Mouse (Mus musculus) megakaryocyte, embryonic 14.5 days (primary cell): ENCODE data around the gene Dapp1. TPM values are rescaled to one million over a fixed set of nuclear protein-coding genes. Genes with fewer than 3 reads are reported as not detected.
"Not testable (repeated sequence)": the region's sequence is repeated elsewhere in the genome, so short reads cannot be mapped to it uniquely, and the experiment has no call there.

Experiments
- H3K27me3 ChIP-seq: replicated peaks from 2 replicates; pipeline ENCODE3; 2012; ENCODE audit warnings: inconsistent platforms
- H3K36me3 ChIP-seq: replicated peaks from 2 replicates; pipeline ENCODE3; 2012; ENCODE audit warnings: low read length, inconsistent platforms, mixed read lengths
- H3K4me1 ChIP-seq: 2 replicates; pipeline ENCODE4 v1.6.1; 2012; ENCODE audit warnings: inconsistent platforms
- H3K4me3 ChIP-seq: replicated peaks from 2 replicates; pipeline ENCODE3; 2012; ENCODE audit warnings: moderate library complexity, mild to moderate bottlenecking, inconsistent platforms
- H3K9me3 ChIP-seq: 2 replicates; pipeline ENCODE4 v1.6.1; 2012; ENCODE audit warnings: inconsistent platforms
- FLI1 ChIP-seq: IDR thresholded peaks from 2 replicates; pipeline ENCODE4 v1.6.1; 2012; ENCODE audit warnings: low read length, inconsistent platforms, mixed read lengths
- GATA1 ChIP-seq: IDR thresholded peaks from 3 replicates; pipeline ENCODE4 v1.6.1; 2012; ENCODE audit warnings: mixed read lengths, low read length, inconsistent platforms, borderline replicate concordance
- polyA plus RNA-seq: library from polyadenylated mRNA; stranded (reverse); fragments of >175 nt; gene quantifications from 2 replicates; pipeline ENCODE4 v1.2.3, GENCODE M21; 2012; ENCODE audit warnings: low replicate concordance; ENCODE audit not compliant: insufficient read depth

Gene Dapp1
- polyA plus RNA-seq, 1 experiment, result 32.0 TPM

DNA sequence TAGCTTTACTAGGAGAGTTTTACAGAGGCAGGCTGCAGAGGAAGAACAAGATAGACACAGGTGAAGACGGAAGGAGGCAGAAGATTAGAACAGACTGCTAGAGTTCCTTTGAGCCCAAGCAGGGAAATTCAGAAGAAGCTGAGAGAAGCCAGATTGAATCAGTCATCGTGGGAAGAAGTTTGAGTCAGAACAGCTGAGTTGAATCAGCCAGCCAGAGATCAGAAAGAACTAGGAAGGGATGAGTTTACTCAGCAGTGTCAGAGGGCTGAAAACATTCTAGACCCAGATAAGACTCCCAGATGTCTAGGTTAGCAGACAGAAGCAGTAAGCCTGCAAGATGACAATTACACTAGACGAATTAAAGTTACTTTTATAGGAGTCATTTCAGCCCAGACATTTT is 47.4 kb downstream of the Dapp1 start:
- TF ChIP-seq FLI1 (no peak), GATA1 (no peak)
- Histone ChIP-seq H3K4me1 (peaks cover 92% of the 10 kb centered on the region), H3K27me3 (no peaks in the 10 kb centered on the region), H3K4me3 (no peak overlapping the region), H3K9me3 (no peaks in the 10 kb centered on the region), H3K36me3 (peaks cover 96% of the 10 kb centered on the region)

DNA sequence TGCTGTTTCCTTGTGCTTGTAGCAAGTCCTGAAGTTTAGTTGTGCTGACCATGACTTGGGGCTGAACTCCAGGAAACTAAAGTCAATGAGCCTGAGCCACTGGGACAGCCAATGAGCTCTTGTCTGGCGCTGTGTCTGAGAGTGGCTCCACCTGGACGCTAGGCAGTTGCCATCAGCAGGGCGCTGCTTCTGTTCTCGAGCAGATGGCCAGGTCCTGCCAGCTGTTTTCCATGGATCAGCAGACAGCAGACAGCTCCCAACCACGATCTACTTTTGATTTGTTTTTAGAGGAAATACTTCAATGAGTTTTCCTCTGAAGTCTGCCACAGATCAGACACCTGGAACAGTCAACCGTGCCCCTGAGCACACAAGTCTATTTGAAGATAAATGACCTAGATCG is 48.6 kb downstream of the Dapp1 start:
- H3K9me3 ChIP-seq, result no peaks in the 10 kb centered on the region
- H3K36me3 ChIP-seq, result peaks cover 90% of the 10 kb centered on the region
- no peak for TF ChIP-seq GATA1
- TF ChIP-seq FLI1, result no peak
- no peaks in the 10 kb centered on the region for H3K27me3 ChIP-seq
- H3K4me3 ChIP-seq, result no peak overlapping the region
- H3K4me1 ChIP-seq, result peaks cover 84% of the 10 kb centered on the region

DNA sequence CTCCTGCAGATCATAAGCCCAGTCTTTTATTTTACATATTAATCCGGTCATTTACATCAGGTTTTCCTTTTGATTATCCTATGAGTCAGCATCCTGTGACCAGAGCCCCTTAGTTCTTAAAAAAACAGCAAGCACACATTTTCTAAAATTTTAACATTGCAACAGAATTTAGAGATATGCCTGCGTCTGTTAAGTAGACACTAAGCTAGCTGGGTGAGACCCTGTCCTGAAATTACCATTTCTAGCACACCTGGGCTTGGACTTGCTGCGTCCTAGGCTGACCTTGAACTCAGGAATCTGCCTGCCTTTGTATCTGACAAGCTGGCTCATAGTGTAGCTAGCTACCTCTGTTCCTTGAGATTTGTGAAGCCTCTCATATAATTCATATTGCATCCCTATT is 51.4 kb downstream of the Dapp1 start:
- Histone ChIP-seq H3K27me3 (no peaks in the 10 kb centered on the region), H3K4me1 (peaks cover 65% of the 10 kb centered on the region), H3K4me3 (no peak overlapping the region), H3K36me3 (peaks cover 89% of the 10 kb centered on the region), H3K9me3 (no peaks in the 10 kb centered on the region)
- TF ChIP-seq FLI1 (no peak), GATA1 (no peak)

DNA sequence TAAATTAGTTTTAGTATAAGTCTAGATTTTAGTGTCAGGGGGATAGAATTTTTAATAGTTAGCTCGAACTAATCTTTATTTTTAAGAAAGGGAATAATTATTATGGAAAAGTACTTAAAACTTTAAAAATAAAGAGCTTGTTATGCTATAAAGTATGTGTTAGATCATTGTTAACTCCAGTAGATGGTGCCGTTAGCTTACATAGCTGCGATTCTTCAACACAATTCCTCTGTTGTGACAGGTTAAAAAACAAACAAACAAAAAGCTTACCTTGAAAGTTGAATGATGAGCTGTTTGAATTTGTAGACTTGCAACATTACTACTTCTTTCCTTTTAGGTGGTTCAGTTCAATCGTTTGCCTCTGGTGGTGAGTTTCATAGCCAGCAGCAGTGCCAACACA is 54.3 kb downstream of the Dapp1 start:
- peaks cover 88% of the 10 kb centered on the region for H3K36me3 ChIP-seq
- H3K4me3 ChIP-seq, result no peak overlapping the region
- H3K27me3 ChIP-seq, result no peaks in the 10 kb centered on the region
- TF ChIP-seq GATA1 (no peak), FLI1 (no peak)
- no peaks in the 10 kb centered on the region for H3K9me3 ChIP-seq
- peaks cover 49% of the 10 kb centered on the region for H3K4me1 ChIP-seq

DNA sequence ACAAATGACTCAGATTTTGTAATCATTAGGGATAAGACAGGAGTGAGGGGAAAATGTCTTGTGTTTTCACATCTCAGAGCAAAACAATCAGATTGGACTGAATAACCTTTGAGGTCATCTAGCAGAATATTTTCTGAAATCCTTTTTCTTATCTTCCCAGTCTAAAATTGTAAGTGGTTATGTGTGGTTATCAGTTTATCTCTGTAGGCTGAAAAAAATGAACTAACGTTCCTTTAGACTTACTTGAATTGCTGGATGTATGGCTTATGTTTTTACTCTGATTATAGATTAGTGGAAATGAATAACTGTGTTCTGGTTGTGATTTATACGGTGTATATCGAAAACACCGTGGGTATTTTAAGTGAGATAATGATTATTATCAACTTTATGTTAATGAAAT is 60.8 kb downstream of the Dapp1 start:
- H3K36me3 ChIP-seq, result peaks cover 64% of the 10 kb centered on the region
- TF ChIP-seq GATA1 (no peak), FLI1 (no peak)
- H3K4me1 ChIP-seq, result peaks cover 38% of the 10 kb centered on the region
- no peaks in the 10 kb centered on the region for H3K27me3 ChIP-seq
- H3K9me3 ChIP-seq, result no peaks in the 10 kb centered on the region
- no peak overlapping the region for H3K4me3 ChIP-seq

DNA sequence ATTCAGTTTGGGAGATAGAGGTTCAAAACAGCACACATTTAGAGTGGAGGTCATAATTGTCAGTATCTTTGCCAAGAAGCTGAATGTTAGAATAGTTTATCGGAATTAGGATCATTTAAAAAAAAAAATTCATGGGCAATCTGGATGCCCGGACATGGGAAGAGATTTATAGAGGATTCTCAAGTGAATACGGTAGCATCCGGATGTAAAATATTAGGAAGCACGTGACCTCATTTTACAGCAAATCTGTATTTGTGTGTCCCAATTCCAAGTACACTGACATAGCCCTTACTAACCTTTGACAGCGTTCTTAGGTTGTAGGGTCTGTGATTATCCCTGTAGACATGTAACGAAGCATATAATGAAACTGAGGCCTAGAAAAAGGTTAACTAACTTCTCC is 61.9 kb downstream of the Dapp1 start:
- Histone ChIP-seq H3K4me1 (peaks cover 38% of the 10 kb centered on the region), H3K27me3 (no peaks in the 10 kb centered on the region), H3K9me3 (no peaks in the 10 kb centered on the region), H3K36me3 (peaks cover 53% of the 10 kb centered on the region), H3K4me3 (peak overlapping the region; percentile 97)
- TF ChIP-seq FLI1 (no peak), GATA1 (no peak)

DNA sequence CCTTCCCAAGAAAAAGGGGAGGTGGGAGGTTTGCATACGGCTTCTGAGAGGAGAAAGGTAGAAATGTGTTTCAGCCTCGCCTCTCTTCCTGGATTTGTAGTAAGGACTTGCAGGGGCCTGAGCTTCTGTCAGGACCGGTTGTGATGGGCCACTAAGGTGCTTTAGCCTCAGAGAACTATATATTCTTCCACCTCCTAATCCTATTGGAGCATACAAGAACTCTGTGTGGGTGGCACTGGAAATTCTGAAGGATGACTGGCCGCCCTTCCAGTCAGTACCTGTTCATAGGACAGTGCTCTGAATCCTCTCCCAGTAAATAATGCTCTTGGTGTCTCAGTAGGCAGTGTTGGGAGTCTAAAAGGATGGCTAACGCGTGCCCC is 62.4 kb downstream of the Dapp1 start:
- Histone ChIP-seq H3K4me1 (peaks cover 35% of the 10 kb centered on the region), H3K9me3 (no peaks in the 10 kb centered on the region), H3K36me3 (peaks cover 48% of the 10 kb centered on the region), H3K27me3 (no peaks in the 10 kb centered on the region), H3K4me3 (peak overlapping the region; percentile 97)
- TF ChIP-seq GATA1 (no peak), FLI1 (no peak)

DNA sequence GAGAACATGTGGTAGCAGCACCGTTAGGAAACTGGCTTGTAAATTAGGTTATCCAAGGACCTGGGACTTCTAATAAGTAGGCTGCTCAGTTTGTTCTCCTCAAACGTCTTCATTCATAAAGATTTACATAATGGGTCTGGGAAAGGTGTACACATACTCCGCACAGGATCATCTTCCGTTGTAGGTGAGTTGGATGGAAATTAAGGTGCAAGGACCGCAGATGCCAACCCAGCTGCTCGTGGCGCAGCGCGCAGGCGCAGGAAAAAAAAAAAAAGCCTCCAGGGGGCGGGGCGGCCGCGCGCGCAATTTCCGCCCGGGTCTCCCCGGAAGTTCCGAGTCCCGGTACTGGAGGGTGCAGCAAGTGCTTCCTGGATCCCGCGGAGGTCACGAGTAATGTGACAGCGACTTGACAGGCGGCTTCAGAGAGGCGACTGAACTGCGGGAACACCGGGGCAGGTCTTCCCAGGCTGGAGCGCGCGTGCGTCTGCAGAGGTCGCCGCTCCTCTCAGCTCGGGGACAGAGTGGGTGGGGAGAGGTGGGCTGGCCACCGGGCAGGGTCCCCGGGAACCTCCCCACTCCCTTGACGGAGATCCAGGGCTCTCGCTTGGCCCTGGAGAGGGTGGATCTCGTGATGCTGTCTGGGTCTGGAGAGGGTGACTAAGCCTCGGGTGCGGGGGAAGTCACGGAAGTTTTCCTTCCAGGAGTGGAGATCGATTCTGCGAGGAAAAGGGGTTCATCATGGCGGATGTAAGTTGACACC is 63.0 kb downstream of the Dapp1 start, which contains the start of gene Lamtor3:
Gene Lamtor3, plus strand, starts transcription at position 335 of the 760 bp plus-strand sequence.
- H3K27me3 ChIP-seq, result no peaks in the 10 kb centered on the region
- H3K9me3 ChIP-seq, result no peaks in the 10 kb centered on the region
- H3K4me1 ChIP-seq, result peaks cover 32% of the 10 kb centered on the region
- H3K4me3 ChIP-seq, result peak within 1 kb of the TSS; percentile 97
- TF ChIP-seq GATA1 (no peak), FLI1 (no peak)
- H3K36me3 ChIP-seq, result peaks cover 43% of the 10 kb centered on the region

DNA sequence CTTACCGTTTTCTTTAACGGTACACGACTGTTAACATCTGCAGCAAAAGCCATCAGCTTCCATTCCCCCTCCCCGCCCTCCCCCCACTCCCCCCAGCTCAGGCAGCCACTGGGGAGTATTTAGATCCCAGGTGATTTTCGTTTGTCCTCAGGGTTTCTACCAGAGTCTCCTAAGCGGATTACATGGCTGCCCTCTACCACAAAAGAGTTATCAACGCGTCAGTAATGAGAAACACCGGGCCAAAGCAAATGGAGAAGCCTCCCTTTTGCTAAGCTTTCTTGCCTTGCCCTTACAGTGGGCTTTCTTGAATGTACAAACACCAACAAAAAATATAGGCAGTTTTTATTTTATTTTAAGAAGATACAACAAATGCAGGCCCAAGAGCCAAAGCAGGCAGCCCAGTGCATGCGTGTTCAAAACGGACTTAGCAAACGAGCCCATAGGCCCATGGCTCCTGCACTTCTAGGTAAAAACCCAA is 63.6 kb downstream of the Dapp1 start:
- H3K4me3 ChIP-seq, result peak overlapping the region; percentile 97
- TF ChIP-seq FLI1 (no peak), GATA1 (no peak)
- H3K9me3 ChIP-seq, result no peaks in the 10 kb centered on the region
- H3K36me3 ChIP-seq, result peaks cover 38% of the 10 kb centered on the region
- H3K4me1 ChIP-seq, result peaks cover 37% of the 10 kb centered on the region
- H3K27me3 ChIP-seq, result no peaks in the 10 kb centered on the region

DNA sequence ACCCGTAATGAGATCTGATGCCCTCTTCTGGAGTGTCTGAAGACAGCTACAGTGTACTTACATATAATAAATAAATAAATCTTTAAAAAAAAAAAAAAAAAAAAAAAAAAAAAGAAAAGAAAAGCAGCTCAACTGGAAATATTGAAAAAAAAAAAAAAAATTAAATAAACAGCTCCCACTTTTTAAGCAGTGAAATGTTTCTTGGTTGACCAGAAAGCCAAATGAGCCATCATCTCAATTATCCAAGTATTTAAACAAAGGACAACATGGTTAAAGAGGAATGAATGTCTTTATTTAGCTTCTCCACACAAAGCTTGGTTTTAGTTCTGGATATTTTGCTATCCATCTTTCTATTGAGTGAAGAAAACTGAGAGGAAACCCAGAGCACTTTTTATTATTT is 66.8 kb downstream of the Dapp1 start:
- Histone ChIP-seq H3K36me3 (peaks cover 34% of the 10 kb centered on the region), H3K4me1 (peaks cover 32% of the 10 kb centered on the region)
- H3K4me3 ChIP-seq, H3K27me3 ChIP-seq, H3K9me3 ChIP-seq: not testable (repeated sequence)
